Mouse (Mus musculus): Measurements from ENCODE around the gene Nat8f2.
"Not testable (repeated sequence)": the region's sequence is repeated elsewhere in the genome, so short reads cannot be mapped to it uniquely, and the experiment has no call there.

The Nat8f2 gene

DNA sequence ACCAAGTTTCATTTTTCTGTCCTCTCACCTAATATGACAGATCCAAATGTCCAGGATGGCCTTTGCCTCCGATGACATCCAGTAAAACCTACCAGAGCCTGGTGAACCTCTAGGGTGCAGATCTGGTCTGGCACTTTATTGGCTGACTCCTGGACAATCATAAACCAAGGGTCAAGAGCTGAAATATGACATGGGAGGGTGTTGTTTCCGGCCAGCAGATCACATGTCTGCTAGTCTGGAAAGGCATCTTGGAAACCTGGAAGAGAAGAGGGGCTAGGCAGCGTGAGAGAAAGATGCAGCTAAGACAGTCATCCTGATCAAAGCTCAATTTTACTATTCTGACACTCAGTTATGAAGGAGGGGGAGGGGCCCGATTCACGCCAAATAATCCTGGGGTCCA is at the start of gene Nat8f2:
Gene Nat8f2 (minus strand): TSS at position 153 of the 400 bp plus-strand sequence.
- DNase-seq = not testable (repeated sequence)

DNA sequence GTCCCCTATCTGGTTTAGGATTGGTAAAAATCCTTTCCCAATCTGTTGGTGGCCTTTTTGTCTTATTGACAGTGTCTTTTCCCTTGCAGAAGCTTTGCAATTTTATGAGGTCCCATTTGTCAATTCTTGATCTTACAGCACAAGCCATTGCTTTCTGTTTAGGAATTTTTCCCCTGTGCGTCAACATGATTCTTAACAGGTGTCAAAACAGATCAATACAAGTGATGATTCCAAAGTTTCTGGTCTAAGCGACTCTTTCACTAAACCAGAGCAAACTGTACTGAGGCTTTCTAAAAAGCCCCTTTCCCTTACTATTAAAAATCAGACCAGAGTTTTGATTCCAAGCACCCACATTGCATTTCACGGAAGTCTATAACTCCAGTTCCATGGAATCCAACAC is 49.4 kb upstream of the Nat8f2 start:
- not testable (repeated sequence) for DNase-seq

DNA sequence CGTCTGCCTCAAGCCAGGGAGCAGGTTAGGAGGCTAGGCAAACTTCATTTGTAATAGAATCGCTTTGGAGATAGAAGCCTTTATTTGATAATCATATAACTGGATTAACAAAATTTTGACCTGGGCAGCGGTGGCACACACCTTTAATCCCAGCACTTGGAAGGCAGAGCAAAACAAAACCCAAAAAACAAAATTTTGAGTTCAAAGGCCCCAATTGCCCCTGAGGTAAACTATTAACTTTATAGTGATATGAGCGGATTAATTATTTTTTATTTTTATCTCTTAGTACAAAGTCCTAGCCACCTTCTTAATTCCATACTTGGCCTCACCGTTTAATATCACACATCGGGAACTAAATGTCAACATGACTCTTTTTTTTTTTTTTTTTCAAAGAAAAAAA is 47.6 kb upstream of the Nat8f2 start:
- DNase-seq = no peak

DNA sequence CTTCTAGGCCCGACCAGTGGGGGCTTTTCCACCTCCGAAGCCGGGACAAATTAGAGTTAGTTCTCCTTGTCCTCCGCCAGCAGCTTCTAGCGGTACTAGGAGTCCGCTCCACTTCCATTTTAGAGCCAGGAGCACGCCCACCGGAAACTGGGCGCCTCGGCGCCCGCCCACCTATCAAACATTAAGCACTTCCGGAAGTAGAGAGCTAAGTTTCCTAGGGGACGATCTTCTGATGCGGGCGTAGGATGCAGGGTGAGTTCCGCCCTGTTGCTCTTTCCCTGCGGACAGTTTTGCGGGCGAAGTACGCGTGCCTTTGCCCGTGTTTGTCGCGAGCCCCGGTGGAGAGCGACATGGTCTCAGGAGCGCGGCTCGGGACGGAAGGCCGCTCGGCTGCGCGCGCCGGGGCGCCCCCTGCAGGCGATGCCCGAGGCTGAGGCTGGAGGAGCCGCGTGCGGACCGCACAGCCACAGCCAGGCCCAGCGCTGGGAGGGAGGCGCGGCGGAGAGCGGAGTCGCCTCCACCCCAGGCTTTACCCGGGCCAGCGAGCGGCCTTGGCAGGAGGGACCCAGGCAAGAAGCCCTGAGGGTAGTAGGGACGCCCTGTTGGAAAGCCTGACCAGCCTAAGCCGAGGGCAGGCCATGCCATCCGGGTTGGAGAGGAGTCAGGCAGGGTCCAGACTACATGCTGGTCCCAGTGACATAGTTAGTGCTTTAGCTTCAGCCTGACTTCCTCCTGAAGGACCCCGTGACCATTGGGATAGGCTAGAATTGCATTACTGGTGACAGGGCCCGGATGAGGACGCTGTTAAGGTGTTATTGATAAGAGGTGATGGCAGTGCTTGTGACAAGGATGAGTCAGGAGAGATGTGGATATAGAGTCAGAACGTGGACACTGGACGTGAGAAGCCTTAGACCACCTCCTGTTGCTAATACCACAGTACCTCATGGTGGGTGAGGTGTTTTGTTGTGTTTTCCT is 46.9 kb upstream of the Nat8f2 start, which contains the start of gene Nat8f1:
Gene Nat8f1 (minus strand): TSS at position 149 of the 975 bp plus-strand sequence.
- DNase-seq = peak; percentile 90 to 93

DNA sequence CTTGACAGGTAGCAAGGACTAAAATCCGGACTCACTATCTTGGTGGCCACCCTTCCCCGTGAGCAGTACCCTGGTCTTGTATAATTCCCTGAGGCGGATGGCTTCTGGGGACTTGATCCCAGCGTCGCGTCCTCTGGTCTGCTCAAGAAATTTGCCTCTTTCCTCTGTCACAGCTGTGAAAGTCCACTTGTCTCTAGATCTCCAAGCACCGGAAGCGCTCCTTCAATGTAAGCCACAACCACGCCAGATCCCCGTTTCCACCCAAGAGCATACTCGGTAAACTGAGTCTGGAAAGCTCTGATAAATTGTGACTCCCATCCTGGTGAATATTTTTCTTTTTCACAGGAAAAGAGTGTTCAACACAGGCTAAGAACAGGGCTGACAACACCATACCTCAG is 46.2 kb upstream of the Nat8f2 start:
- peak in 1 of 2 experiments; percentile 8 for DNase-seq

DNA sequence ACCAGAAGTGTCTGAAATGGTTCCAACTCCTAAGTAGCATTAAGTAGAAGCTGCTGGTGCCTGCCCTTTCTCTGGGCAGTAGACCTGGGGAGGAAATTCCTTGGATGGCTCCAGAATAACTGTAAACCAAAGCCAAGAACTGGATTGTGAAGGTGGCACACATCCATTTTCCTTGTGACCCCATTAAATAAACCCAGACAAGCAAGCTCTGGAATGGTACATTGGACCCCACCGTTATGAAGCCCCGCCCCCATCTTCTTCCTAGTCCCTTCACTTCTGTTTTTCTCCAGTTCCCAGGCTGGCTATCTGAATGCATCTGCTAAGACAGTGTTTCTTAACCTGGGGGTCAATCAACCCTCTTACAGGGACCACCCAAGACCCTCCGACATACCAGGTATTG is 42.6 kb upstream of the Nat8f2 start, which contains the start of gene Tprkb:
Gene Tprkb (plus strand): TSS at position 279 of the 400 bp plus-strand sequence.
- DNase-seq = peak in 1 of 2 experiments; percentile 39

DNA sequence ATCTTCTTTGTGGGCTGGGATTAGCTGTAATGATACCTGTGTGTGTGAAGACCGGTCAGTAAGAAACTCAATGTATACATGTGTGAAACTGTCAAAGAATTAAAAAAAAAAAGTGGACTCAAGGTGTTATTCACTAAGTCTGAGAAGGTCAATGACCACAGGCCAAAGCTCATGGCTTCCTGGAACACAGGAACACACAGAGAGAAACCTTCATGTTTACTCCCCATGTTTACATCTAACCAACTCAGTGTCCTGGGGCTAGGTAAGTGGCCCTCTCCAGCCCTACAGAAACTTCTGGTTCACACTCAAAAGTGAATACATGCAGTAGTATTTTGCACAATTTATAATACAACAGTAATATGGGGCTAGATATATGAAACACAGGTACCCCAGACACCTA is 40.7 kb upstream of the Nat8f2 start:
- DNase-seq = no peak

DNA sequence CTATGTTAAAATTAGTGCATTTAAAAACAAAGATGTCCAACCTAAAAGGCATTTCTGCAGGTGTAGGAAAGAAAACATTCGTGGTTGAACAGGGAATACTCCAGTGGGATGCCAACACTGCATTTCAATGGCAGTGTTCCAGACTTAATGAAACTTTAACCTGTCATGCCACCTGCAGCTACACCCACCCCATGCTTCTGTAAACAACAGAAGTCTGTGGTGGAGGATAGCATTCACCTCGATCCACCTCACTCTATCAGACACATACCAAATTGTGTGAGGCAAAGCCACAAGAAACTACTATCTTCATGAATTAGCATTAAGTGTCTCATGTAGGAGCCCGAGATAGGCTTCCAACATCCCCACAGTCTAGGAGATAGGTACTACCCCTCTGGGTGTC is 39.4 kb upstream of the Nat8f2 start:
- no peak for DNase-seq

DNA sequence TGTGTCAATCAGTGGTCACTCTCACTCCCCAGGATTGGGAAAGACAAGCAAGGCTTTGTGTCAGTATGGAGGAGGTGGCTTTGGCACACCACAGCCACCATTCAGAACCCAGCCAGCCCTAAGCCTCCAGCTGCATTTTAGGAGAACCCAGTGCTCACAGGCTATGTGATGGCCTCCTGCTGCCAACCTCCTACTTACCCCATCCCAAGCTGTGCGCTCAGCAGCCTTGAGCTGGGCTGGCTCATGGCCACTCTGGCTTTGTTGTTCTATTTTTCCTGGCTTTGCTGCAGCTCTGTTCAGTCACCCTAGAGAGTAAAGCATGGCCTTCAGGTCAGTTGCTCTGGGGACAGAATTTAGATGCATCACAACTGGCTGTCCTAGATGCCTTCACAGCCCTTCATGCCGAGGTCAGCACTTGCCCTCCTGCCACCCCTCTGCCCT is 38.0 kb upstream of the Nat8f2 start:
- not testable (repeated sequence) for DNase-seq

DNA sequence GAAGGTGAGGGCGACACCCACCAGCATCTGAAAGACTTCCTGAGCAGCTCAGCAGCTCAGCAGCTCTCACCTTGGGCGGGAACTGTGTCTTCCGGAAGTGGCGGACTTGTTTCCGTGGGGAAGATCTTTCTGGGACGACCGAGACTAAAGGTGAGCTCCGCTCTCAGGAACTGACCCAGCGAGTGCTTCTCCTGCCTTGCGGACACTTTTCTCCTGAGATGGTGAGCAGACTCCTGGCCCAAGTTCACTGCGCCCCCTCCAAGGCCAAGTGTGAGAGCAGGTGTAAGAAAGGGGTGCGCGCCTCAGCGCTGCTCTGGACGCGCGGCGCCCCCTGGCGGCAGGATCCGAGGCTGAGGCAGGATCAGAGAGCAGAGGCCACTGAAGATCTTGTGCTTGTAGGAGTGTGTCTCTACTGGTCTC is 35.7 kb upstream of the Nat8f2 start, which contains the start of gene Nat8f4:
Gene Nat8f4 (minus strand): TSS at position 243 of the 420 bp plus-strand sequence.
- peak; percentile 76 to 79 for DNase-seq

DNA sequence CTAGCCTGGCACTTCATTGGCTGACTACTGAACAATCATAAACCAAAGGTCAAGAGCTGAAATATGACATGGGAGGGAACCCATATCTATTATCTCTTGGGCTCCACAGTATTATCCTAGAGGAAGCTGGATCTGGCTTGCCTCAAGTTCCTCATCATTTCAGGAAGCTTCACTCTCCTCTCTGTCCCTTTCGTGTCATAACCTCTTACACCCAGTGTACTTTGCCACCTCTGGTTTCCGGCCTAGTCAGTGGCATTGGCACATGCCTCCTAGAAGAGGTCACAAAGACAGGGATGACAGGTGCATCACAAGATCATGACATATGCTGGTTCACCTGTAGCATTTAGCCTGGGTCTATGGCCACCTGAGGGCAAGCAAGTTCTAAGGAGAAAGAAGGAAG is 33.3 kb upstream of the Nat8f2 start:
- DNase-seq = no peak

DNA sequence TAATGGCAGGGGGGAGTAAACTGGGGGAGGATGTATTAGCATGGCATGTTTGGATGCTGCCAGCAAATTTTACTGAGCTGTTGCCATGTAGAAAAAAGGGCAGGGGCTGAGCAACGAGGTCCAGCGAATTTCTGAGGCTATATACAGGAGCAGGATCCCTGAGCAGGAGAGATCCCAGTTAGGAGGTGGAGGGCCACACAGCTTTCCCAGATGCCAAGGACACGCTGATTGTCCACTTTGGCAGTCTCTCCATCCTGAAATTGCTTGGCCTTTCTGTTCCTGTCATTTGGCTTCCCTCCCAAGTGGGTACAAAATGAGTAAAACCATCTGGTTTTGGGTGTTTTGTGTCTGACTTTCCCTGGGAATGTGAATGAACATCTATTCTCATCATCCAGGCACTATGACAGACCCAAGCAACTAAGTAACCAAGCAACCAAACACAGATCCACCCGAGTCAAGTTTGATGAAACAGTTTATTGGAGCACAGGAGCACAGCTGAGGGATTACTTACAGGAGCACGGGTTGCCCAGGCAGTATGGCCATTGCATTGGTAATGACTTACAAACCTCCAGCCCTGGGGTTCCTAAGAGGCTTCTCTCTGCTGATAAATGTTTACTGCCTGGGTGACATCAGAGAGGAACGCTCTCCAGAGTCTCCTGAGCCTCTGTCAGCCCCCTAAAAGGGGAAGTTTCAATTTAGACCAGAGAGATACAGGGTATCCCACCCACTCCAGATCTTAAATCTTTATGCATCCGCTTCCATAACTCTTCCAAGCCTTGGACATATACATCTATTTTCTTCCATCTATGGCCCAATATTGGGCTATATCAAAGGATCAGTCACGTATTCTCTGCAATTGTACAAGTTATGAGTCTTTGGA is 29.9 kb upstream of the Nat8f2 start:
- DNase-seq = not testable (repeated sequence)

DNA sequence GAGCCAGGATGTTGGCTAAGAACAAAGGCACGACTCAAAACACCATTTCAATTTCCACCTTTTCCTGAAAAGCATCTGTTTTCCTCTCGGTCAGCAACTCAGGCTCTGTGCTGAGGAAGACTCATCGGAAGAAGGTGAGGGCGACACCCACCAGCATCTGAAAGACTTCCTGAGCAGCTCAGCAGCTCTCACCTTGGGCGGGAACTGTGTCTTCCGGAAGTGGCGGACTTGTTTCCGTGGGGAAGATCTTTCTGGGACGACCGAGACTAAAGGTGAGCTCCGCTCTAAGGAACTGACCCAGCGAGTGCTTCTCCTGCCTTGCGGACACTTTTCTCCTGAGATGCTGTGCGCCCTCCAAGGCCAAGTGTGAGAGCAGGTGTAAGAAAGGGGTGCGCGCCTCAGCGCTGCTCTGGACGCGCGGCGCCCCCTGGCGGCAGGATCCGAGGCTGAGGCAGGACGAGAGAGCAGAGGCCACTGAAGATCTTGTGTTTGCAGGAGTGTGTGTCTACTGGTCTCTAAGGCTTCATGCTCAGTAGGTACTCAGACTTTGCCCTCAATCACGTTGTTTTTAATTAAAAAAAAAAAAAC is 26.2 kb upstream of the Nat8f2 start:
- DNase-seq = peak in 1 of 2 experiments; percentile 22

DNA sequence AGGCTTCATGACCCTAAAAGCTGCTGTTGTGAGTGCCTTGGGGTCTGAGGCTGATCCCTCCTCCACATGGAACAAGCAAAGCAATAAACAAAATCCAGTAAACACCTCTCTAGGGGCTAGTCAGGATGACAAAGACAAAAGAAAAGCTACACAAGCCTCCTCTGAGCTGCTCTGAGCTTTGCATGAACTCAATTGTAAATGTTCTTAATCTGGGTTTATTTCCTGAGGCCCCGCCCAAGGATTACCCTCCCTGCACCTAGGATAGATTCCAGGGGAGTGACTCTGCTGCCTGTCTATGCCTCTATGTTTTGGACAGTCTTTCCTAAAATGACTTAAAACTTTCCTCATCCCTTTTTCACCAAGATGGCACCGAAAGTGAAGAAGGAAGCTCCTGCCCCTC is 20.0 kb upstream of the Nat8f2 start:
- no peak for DNase-seq

DNA sequence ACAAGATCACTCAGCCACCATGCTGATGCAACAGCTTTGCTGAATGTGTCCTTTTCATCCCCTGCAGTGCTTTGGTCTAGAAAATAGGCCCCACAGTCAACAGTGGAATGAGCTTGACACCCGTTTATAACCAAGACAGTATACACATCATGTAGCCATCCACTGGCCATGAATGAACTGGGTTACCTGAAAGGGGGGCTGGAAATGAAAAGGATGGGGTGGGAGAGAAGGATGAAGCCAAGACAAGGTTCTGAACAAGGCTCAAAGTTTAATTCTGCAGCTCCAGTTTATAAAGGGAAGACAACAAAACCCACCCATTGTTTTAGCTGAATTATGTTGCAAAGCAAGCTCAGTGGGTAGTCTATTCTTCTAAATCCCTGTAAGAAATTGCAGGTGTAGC is 15.4 kb upstream of the Nat8f2 start:
- DNase-seq = no peak

DNA sequence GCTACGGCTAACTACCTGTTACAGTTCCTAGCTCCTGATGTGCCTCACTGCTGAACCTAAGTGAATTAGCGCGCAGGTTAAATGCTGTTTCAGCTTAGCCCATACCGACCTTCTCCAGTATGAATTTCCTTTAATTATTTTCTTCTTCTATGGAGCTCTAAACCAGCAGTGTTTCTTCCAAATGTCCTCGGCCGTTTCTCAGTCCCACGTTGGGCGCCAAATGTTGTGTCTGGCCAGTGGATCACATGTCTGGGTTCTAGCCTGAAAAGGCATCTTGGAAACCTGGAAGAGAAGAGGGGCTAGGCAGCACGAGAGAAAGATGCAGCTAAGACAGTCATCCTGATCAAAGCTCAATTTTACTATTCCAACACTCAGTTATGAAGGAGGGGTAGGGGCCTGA is 14.3 kb upstream of the Nat8f2 start:
- DNase-seq = not testable (repeated sequence)

DNA sequence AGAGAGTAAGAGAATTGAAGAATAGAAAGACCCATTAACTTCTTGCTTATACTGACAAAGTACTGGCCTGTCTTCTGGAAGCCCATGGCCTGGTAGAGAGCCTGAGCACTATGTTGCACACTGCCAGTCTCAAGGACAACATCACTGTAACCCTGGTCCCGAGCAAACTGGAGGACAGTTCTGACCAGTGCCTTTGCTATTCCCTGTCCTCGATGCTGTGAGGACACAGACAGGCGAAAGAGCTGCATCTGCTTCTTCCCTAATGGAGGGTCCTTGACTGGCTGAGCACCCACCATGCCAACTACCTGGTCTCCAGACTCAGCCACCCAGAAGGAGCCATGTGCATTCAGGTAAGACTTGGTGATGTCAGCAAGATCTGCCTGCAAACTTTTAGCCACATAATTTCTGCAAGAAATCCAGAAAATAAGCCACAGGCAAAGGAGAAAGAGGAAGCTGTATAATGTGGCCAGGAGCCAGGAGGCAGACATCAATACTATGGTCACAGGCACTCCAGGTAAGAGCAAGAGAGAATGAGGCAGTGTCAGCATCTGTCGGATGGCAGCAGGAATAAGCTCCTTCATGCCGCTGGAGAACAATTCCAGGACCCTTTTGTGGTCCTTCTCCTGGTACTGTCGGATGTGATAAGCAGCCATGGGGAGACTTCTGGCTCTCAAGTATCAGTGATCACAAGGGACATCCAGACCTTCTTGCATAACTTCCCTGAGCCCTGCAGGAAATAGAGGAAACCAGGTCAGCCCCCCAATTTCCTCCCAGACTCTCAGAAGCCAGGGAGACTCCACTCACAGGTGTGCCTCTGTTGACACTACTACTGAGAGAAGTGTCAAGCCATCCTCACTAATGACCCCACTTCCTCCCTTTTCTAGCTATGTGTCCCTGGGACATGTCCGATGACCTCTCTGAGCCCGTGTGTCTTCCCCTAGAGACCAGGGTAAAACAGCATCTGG is 950 bp downstream of the Nat8f2 start:
- DNase-seq = no peak

DNA sequence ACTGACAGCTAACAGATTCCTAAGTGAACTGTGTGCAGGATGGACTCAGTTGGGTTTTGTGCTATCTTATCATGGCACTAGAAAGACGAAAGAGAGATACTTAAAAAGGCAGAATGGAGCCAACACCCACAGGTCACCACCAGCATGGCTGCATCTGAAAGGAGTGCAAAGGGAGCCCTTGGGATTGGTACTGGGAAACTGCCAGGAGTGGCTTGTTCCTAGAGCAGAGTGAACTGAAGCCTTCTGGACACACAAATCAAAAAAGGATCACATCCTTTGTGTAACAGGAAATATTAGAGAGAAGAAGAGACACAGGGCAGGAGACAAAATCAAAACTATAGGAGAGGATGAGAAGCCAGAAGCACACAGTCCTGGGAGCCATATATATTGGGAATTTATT is 2.0 kb downstream of the Nat8f2 start:
- not testable (repeated sequence) for DNase-seq

DNA sequence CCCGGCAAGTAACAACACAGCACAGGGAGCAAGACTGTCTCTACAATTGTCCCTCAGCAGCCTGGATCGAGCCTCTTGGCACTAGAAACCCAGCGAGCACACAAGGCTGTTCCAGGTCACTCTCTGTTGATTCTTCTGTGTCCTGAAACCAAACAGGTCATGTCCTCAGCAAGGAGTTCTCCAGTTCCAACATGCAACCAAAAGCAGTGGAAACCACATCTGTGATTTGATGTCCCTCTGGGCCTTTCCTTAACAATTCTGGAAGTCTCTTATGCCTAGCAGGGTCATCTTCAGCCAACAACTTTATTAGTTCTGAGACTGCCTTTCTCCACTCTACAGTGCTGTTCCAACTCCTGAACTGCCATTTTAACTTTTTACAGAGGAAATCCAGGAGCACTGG is 2.8 kb downstream of the Nat8f2 start:
- DNase-seq = not testable (repeated sequence)

DNA sequence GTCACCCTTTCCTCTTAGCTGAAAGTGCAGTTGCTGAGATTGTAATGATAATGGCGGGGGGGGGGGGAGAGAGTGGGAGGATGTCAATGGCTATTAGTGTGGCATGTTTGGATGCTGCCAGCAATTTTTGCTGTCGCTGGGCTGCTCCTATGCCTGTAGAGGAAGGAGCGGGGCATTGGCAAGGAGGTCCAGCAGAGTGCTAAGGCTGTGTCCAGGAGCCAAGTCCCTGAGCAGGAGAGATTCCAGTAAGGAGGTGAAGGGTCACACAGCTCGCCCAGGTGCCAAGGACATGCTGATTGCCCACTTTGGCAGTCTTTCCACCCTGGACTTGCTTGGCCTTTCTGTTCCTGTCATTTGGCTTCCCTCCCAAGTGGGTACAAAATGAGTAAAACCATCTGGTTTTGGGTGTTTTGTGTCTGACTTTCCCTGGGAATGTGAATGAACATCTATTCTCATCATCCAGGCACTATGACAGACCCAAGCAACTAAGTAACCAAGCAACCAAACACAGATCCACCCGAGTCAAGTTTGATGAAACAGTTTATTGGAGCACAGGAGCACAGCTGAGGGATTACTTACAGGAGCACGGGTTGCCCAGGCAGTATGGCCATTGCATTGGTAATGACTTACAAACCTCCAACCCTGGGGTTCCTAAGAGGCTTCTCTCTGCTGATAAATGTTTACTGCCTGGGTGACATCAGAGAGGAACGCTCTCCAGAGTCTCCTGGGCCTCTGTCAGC is 3.9 kb downstream of the Nat8f2 start:
- not testable (repeated sequence) for DNase-seq

DNA sequence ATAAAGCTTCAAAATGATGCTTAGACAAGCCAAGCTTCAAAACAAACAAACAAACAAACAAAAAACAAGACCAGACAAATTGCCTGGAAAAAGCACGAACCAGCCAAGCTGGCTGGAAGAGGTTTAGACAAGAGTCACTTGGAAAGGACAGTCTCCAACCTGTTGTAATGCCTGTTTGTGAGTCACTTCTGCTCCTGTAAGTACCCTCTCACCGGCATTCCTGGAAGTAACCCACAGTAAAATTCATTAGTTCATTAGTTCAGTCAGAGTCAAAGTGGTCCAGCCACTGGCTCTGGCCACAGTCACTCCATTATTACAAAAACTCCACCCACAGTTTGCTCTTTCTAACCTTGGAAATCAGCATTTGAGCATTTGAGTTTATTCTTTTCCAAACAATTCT is 5.1 kb downstream of the Nat8f2 start:
- no peak for DNase-seq
